ENCODE assay signal across 16 mouse cellular contexts in the genomic region with DNA sequence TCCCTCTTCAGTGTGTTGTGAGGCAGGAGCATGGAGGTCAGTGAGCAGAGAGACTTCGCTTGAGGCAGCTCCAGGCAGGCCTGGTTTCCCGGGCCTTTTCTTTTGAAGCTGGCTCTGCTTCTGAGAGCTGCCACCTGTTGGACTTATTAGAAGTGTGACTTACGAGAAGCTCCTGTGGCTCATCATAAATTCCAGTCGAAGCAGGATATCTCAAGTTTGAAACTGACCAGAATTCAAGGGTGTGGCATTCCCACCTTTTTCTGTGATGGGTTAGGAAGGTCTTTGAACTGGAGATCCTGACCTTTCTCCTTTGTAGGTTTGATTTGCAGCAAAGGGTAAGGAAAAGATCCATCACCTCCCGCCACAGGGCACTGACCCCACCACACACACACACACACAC.
"Had no signal": no experiment of that assay in that cellular context is flagged by ENCODE, and none has a peak within 500 bp of the region (broad histone marks: within the 10 kb centered on the region; RNA-seq: fewer than 3 reads in every experiment).

No protein-coding gene starts in this region.

- H3K27ac ChIP-seq: liver, embryonic 12.5 days; liver, embryonic 14.5 days; lung, embryonic 15.5 days; midbrain, embryonic 12.5 days; neural tube, embryonic 12.5 days; stomach, embryonic 15.5 days; stomach, postnatal 0 days had no signal

- ATAC-seq: liver, embryonic 12.5 days; lung, postnatal 0 days had no signal

- DNase-seq: lung, adult 18-20 months; lung, postnatal 14 days; lung, postnatal 36 days; midbrain, embryonic 14.5 days; right cerebral cortex, postnatal 14 days; thymus, adult 2 months; thymus, postnatal 25 days; thymus, postnatal 4 days had no signal

- H3K9me3 ChIP-seq: liver, embryonic 12.5 days; lung, embryonic 15.5 days; midbrain, embryonic 12.5 days; neural tube, embryonic 12.5 days; stomach, embryonic 15.5 days had no signal

- H3K9ac ChIP-seq: liver, embryonic 12.5 days; liver, embryonic 14.5 days; lung, embryonic 15.5 days; midbrain, embryonic 12.5 days; neural tube, embryonic 12.5 days; stomach, embryonic 15.5 days had no signal

- H3K36me3 ChIP-seq: liver, embryonic 12.5 days; lung, embryonic 15.5 days; midbrain, embryonic 12.5 days; neural tube, embryonic 12.5 days; stomach, embryonic 15.5 days had no signal

- H3K4me3 ChIP-seq: liver, embryonic 12.5 days; lung, embryonic 15.5 days; midbrain, embryonic 12.5 days; neural tube, embryonic 12.5 days; stomach, embryonic 15.5 days had no signal

- H3K4me1 ChIP-seq: liver, embryonic 12.5 days; lung, embryonic 15.5 days; midbrain, embryonic 12.5 days; neural tube, embryonic 12.5 days; stomach, embryonic 15.5 days had no signal

- H3K27me3 ChIP-seq: liver, embryonic 12.5 days; lung, embryonic 15.5 days; midbrain, embryonic 12.5 days; neural tube, embryonic 12.5 days; stomach, embryonic 15.5 days had no signal

- H3K4me2 ChIP-seq: liver, embryonic 12.5 days; lung, embryonic 15.5 days; midbrain, embryonic 12.5 days; neural tube, embryonic 12.5 days; stomach, embryonic 15.5 days had no signal
